Mouse (Mus musculus) thymus, adult 2 months (tissue): ENCODE measurements at regions not wholly inside any gene's neighbourhood (a gene's known extent, or its start where the extent isn't known, plus 50 kb on each side); places are given as distances from the start of the nearest gene placed in this dataset.

Experiments used
- DNase-seq: peaks from one replicate; pipeline ENCODE4 v3.0.0; 2021
- H3K27ac ChIP-seq: fragments of 200-500 bp; 2 replicates; pipeline ENCODE4 v1.5.1; 2012; ENCODE audit warnings: low read length, control low read depth; ENCODE audit not compliant: control insufficient read depth, insufficient read depth
- H3K27me3 ChIP-seq: fragments of 200-500 bp; 2 replicates; pipeline ENCODE4 v1.6.1; 2012; ENCODE audit warnings: mild to moderate bottlenecking, low read length, moderate library complexity, mixed read lengths; ENCODE audit not compliant: control insufficient read depth, insufficient read depth
- H3K36me3 ChIP-seq: fragments of 200-500 bp; 2 replicates; pipeline ENCODE4 v1.6.1; 2012; ENCODE audit warnings: mild to moderate bottlenecking, low read length, moderate library complexity; ENCODE audit not compliant: control insufficient read depth, insufficient read depth
- H3K4me1 ChIP-seq: fragments of 200-500 bp; replicated peaks from 2 replicates; pipeline ENCODE4 v1.6.1; 2012; ENCODE audit warnings: low read length; ENCODE audit not compliant: control insufficient read depth, insufficient read depth
- H3K4me3 ChIP-seq: fragments of 200-500 bp; 2 replicates; pipeline ENCODE4 v1.5.1; 2012; ENCODE audit warnings: mild to moderate bottlenecking, low read length, control low read depth, moderate library complexity; ENCODE audit not compliant: control insufficient read depth, insufficient read depth
- CTCF ChIP-seq: fragments of 200-500 bp; IDR thresholded peaks from 2 replicates; pipeline ENCODE4 v1.5.1; 2012; ENCODE audit warnings: mild to moderate bottlenecking, control low read depth, low read length, moderate library complexity, borderline replicate concordance; ENCODE audit not compliant: control insufficient read depth, poor library complexity, insufficient read depth; ENCODE audit errors: extremely low read depth
- POLR2A ChIP-seq: fragments of 200-500 bp; IDR thresholded peaks from 2 replicates; pipeline ENCODE4 v1.6.1; 2012; ENCODE audit warnings: mild to moderate bottlenecking, low read length, control low read depth, moderate library complexity; ENCODE audit not compliant: control insufficient read depth, poor library complexity, insufficient read depth; ENCODE audit errors: extremely low read depth
- WGBS: fragments of 180-500 bp; shearing (Covaris S2); methylation state at CpG from one replicate; pipeline ENCODE4 v1.1.7; 2018; 5-methylcytosine and 5-hydroxymethylcytosine counted together

DNA sequence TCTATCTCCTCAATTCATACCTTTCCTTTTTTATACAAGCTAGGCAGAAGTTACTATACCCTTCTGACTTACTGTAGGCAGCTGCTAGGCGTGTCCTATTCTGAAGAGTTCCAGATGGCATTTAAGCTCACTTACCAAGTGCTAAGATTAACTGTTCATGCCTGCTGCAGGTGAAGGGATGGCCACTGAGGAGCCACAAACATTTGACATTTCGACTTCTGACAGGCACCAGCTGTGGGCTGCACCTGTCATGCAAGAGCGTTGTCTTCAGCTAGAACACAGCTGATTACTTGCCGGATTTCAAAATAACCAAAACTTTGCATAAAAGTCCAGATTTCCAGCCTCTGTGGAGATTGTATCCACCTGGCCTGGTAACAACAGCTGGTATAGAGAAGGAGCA, 419.7 kb downstream of the Zfp619 start:
- H3K27ac ChIP-seq, result no peak overlapping the region
- no peaks in the 10 kb centered on the region for H3K36me3 ChIP-seq
- H3K4me3 ChIP-seq, result no peak overlapping the region
- H3K4me1 ChIP-seq, result no peaks in the 10 kb centered on the region
- no peak for DNase-seq
- H3K27me3 ChIP-seq, result no peaks in the 10 kb centered on the region
- TF ChIP-seq POLR2A (no peak), CTCF (no peak)
- WGBS, result 85% methylated on average over 4 of the region's 4 CpGs

DNA sequence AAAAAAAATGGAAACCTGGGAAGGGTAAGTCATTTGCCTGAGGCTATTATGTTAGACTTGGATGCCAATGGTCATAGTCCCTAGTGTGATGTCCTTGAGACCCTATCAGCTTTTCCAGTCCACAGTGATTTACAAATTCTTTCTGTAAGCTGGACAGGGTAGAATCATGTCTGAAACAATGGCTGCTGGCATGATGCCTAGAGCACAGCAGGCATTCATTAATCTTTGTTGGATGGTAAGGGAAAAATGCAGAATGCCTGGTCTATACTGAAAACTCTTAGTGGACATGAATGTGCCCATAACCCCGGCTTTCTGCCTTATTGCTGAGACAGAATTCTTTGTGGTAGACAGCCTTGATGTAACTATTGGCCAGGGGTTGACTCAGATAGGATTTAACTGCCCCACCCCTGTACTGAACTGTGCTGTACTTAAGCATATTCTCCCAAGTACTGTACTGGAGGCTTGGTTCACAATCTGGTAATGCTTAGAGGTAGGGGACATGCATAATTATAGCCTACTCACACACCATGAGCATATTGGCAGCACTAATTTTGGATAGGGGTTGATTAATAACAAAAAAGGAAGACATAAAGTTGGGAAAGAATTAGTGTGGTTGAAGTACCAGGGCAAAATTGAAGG, 424.8 kb downstream of the Zfp619 start:
- Histone ChIP-seq H3K27ac (no peak overlapping the region), H3K36me3 (no peaks in the 10 kb centered on the region), H3K4me3 (no peak overlapping the region), H3K27me3 (no peaks in the 10 kb centered on the region), H3K4me1 (no peaks in the 10 kb centered on the region)
- WGBS, result 76% methylated on average over 1 of the region's 1 CpGs
- no peak for DNase-seq
- TF ChIP-seq CTCF (no peak), POLR2A (no peak)

DNA sequence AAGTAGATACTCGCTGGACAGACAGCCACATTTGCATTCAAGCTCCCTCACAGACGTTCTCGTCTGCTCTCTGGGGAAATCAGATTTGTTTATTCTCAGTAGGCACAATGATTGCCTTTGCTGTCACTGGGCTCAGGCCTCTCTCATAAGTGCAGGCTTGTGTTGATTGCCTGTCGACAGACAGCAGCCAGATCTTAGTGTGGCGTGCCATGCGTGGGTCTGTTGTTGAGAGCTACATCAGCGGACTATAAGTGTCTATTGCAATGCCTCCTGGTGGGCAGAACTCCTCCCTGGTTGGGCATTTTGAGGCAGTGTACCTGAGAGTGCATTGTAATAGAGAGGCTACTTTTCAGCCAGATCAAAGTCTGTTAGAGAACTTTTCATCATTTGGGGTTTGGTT, 436.5 kb downstream of the Zfp619 start:
- TF ChIP-seq POLR2A, result no peak
- no peak for TF ChIP-seq CTCF
- WGBS, result 79% methylated on average over 7 of the region's 7 CpGs
- Histone ChIP-seq H3K4me3 (no peak overlapping the region), H3K36me3 (no peaks in the 10 kb centered on the region), H3K4me1 (no peaks in the 10 kb centered on the region), H3K27ac (no peak overlapping the region), H3K27me3 (no peaks in the 10 kb centered on the region)
- DNase-seq, result no peak

DNA sequence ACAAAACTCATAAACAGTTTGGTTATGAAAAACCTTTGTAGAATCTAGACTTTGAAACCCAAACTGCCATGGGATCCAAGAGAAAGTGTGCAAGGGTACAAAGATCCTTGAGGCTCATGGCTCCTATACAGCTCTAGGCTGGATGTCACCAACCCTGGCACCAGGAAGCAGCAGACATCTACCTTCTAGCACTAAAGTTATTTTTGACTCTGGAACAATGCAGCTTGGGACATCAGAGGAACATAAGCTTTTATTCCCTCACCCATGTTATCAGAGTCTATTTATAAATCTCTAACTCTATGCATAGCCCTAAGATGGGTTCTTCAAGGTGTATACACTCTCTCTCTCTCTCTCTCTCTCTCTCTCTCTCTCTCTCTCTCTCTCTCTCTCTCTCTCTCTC, 437.4 kb downstream of the Zfp619 start:
- TF ChIP-seq POLR2A (no peak), CTCF (no peak)

DNA sequence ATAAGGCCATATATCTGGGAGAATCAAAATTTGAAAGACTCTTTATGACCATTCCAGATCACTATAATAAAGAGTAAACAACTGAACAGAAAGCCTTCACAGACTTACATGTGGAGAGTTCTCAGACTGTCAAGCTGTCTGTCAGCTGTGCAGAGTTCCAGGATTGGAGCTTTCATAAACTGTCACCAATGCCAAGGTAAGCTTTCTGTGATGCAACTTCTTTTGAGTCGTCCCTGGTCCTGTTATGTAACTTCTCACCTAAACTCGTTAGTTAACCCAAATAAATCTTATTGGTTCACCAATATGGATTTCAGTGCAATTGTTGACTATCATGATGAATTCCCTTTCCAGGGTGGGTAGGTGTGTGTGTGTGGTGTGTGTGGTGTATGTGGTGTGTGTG, 460.6 kb downstream of the Zfp619 start:
- WGBS, result 77% methylated on average over 2 of the region's 2 CpGs

More for the DNA sequence above, 437.4 kb downstream of the Zfp619 start:
- no peaks in the 10 kb centered on the region for H3K4me1 ChIP-seq
- H3K27me3 ChIP-seq, result no peaks in the 10 kb centered on the region
- DNase-seq, result no peak
- no peaks in the 10 kb centered on the region for H3K36me3 ChIP-seq
- no peak overlapping the region for H3K4me3 ChIP-seq
- H3K27ac ChIP-seq, result no peak overlapping the region

DNA sequence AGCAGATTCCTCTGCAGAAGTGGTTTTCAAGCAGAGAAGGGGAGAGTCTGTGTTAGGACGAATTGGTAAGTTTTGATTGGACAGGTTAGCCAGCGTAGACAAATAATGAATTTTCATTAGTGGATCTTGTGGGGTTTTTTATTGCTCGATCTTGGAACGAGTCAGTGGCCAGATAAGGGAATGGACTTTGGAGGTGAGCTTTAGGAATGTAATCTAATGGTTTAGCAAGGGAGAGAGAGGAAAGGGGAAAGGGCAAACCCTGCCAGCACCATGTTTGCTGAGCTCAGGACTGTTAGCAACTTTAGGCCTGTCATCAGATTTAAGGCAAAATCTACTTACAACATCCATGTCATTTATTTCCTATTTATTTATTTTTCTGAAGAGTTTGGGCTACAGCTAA, 464.1 kb downstream of the Zfp619 start:
- Histone ChIP-seq H3K4me1 (no peaks in the 10 kb centered on the region), H3K27ac (no peak overlapping the region), H3K27me3 (no peaks in the 10 kb centered on the region), H3K4me3 (no peak overlapping the region), H3K36me3 (no peaks in the 10 kb centered on the region)
- TF ChIP-seq POLR2A (no peak), CTCF (no peak)
- 82% methylated on average over 4 of the region's 4 CpGs for WGBS
- DNase-seq, result no peak

More for the DNA sequence above, 460.6 kb downstream of the Zfp619 start:
- H3K4me3 ChIP-seq, result no peak overlapping the region
- no peak overlapping the region for H3K27ac ChIP-seq
- no peak for TF ChIP-seq POLR2A
- TF ChIP-seq CTCF, result no peak
- H3K36me3 ChIP-seq, result no peaks in the 10 kb centered on the region
- H3K4me1 ChIP-seq, result no peaks in the 10 kb centered on the region
- DNase-seq, result no peak
- H3K27me3 ChIP-seq, result no peaks in the 10 kb centered on the region
